Mouse (Mus musculus): ENCODE results near the gene Cfap65. TPM values are rescaled to one million over a fixed set of nuclear protein-coding genes. Genes with fewer than 3 reads are reported as not detected.

The Cfap65 gene
- polyA plus RNA-seq (2016; fragmentation: Nextera tagmentation; extraction: Ambion mirVana), result 0.85 and 1.9 TPM in 2 replicates

- H3K27ac ChIP-seq, result no peak within 1 kb of the TSS
These were observed at the start of gene Cfap65 for GRCm38 (mm10) chr1:74935402-74935801. TSS of gene Cfap65 (minus strand) at chr1:74935599.

GRCm38 (mm10) chr1:74977001-74977400 lies 41.6 kb upstream of the Cfap65 start:
- no peaks in the 10 kb centered on the region for H3K36me3 ChIP-seq
- H3K4me1 ChIP-seq, result peaks cover 9% of the 10 kb centered on the region
- H3K27ac ChIP-seq, result no peak overlapping the region
- 81% methylated on average over 8 of the region's 8 CpGs for WGBS
- H3K4me2 ChIP-seq (replicated peaks), result no peak overlapping the region
- H3K9me3 ChIP-seq (replicated peaks), result no peaks in the 10 kb centered on the region
- no peak overlapping the region for H3K9ac ChIP-seq
- no peak for ATAC-seq (ENCODE audit: low FRiP score)
- no peak overlapping the region for H3K4me3 ChIP-seq
- H3K27me3 ChIP-seq, result no peaks in the 10 kb centered on the region

More at GRCm38 (mm10) chr1:74935402-74935801, at the start of gene Cfap65:
- Histone ChIP-seq H3K4me2 (replicated peaks) (peak within 1 kb of the TSS; percentile 52), H3K4me3 (peak within 1 kb of the TSS; percentile 28), H3K4me1 (no peaks in the 10 kb centered on the region), H3K9ac (0 out of 2 replicates have a peak within 1 kb of the TSS, but pooled peaks have one; percentile 5), H3K36me3 (no peaks in the 10 kb centered on the region), H3K9me3 (replicated peaks) (no peaks in the 10 kb centered on the region), H3K27me3 (peaks cover 57% of the 10 kb centered on the region)
- ATAC-seq (ENCODE audit: low FRiP score), result peak; percentile 68; the same call in 1 of the 2 replicates
- WGBS, result 2% methylated on average over 18 of the region's 18 CpGs

- H3K27me3 ChIP-seq, result no peaks in the 10 kb centered on the region
- H3K36me3 ChIP-seq, result no peaks in the 10 kb centered on the region
- no peaks in the 10 kb centered on the region for H3K9me3 ChIP-seq (replicated peaks)
- no peak overlapping the region for H3K9ac ChIP-seq
- H3K4me1 ChIP-seq, result peaks cover 9% of the 10 kb centered on the region
- H3K4me3 ChIP-seq, result no peak overlapping the region
- no peak for ATAC-seq (ENCODE audit: low FRiP score)
- WGBS, result 100% methylated on average over 1 of the region's 1 CpGs
- no peak overlapping the region for H3K27ac ChIP-seq
- H3K4me2 ChIP-seq (replicated peaks), result no peak overlapping the region
These were observed 40.5 kb upstream of the Cfap65 start for GRCm38 (mm10) chr1:74975936-74976335.

- no peak for ATAC-seq (ENCODE audit: low FRiP score)
- H3K4me3 ChIP-seq, result no peak overlapping the region
- no peak overlapping the region for H3K9ac ChIP-seq
- H3K4me2 ChIP-seq (replicated peaks), result no peak overlapping the region
- H3K36me3 ChIP-seq, result no peaks in the 10 kb centered on the region
- H3K4me1 ChIP-seq, result peaks cover 6% of the 10 kb centered on the region
- H3K27ac ChIP-seq, result no peak overlapping the region
- H3K27me3 ChIP-seq, result no peaks in the 10 kb centered on the region
- no peaks in the 10 kb centered on the region for H3K9me3 ChIP-seq (replicated peaks)
- 82% methylated on average over 6 of the region's 6 CpGs for WGBS
These were observed 38.2 kb upstream of the Cfap65 start for GRCm38 (mm10) chr1:74973590-74973989.

- Histone ChIP-seq H3K9ac (no peak overlapping the region), H3K4me1 (no peaks in the 10 kb centered on the region), H3K9me3 (replicated peaks) (no peaks in the 10 kb centered on the region), H3K27ac (no peak overlapping the region), H3K4me2 (replicated peaks) (no peak overlapping the region), H3K36me3 (no peaks in the 10 kb centered on the region), H3K27me3 (no peaks in the 10 kb centered on the region), H3K4me3 (no peak overlapping the region)
- WGBS, result 68% methylated on average over 4 of the region's 4 CpGs
- ATAC-seq (ENCODE audit: low FRiP score), result no peak
These were observed 36.1 kb upstream of the Cfap65 start for GRCm38 (mm10) chr1:74971353-74972050.

GRCm38 (mm10) chr1:74967962-74968580 lies 32.7 kb upstream of the Cfap65 start:
- no peak overlapping the region for H3K27ac ChIP-seq
- H3K4me1 ChIP-seq, result peaks cover 6% of the 10 kb centered on the region; the same call in 1 of the 2 replicates
- H3K4me2 ChIP-seq (replicated peaks), result no peak overlapping the region
- 0 out of 2 replicates have a peak, but pooled peaks cover 5% of the 10 kb centered on the region for H3K27me3 ChIP-seq
- WGBS, result 78% methylated on average over 8 of the region's 8 CpGs
- ATAC-seq (ENCODE audit: low FRiP score), result no peak
- no peaks in the 10 kb centered on the region for H3K36me3 ChIP-seq
- H3K9me3 ChIP-seq (replicated peaks), result no peaks in the 10 kb centered on the region
- no peak overlapping the region for H3K4me3 ChIP-seq
- H3K9ac ChIP-seq, result no peak overlapping the region

GRCm38 (mm10) chr1:74964494-74965215 lies 29.3 kb upstream of the Cfap65 start:
- WGBS, result 15% methylated on average over 16 of the region's 16 CpGs
- peak overlapping the region; percentile 36; the same call in 1 of the 2 replicates for H3K9ac ChIP-seq
- no peaks in the 10 kb centered on the region for H3K36me3 ChIP-seq
- no peak for ATAC-seq (ENCODE audit: low FRiP score)
- H3K4me3 ChIP-seq, result 0 out of 2 replicates have a peak overlapping the region, but pooled peaks have one; percentile 6
- H3K27me3 ChIP-seq, result peaks cover 5% of the 10 kb centered on the region; the same call in 1 of the 2 replicates
- H3K9me3 ChIP-seq (replicated peaks), result no peaks in the 10 kb centered on the region
- H3K27ac ChIP-seq, result no peak overlapping the region
- H3K4me1 ChIP-seq, result peaks cover 6% of the 10 kb centered on the region; the same call in 1 of the 2 replicates
- peak overlapping the region; percentile 47 for H3K4me2 ChIP-seq (replicated peaks)

- Histone ChIP-seq H3K4me3 (no peak overlapping the region), H3K4me2 (replicated peaks) (no peak overlapping the region), H3K9ac (no peak overlapping the region), H3K36me3 (no peaks in the 10 kb centered on the region), H3K4me1 (peaks cover 6% of the 10 kb centered on the region; the same call in 1 of the 2 replicates), H3K9me3 (replicated peaks) (no peaks in the 10 kb centered on the region), H3K27ac (no peak overlapping the region), H3K27me3 (peaks cover 13% of the 10 kb centered on the region; the same call in 1 of the 2 replicates)
- 87% methylated on average over 5 of the region's 5 CpGs for WGBS
- no peak for ATAC-seq (ENCODE audit: low FRiP score)
These were observed 27.4 kb upstream of the Cfap65 start for GRCm38 (mm10) chr1:74962853-74963227.

GRCm38 (mm10) chr1:74962126-74962852 lies 26.9 kb upstream of the Cfap65 start:
- ATAC-seq (ENCODE audit: low FRiP score), result no peak
- no peak overlapping the region for H3K4me2 ChIP-seq (replicated peaks)
- H3K27ac ChIP-seq, result no peak overlapping the region
- H3K36me3 ChIP-seq, result no peaks in the 10 kb centered on the region
- WGBS, result 76% methylated on average over 5 of the region's 5 CpGs
- no peak overlapping the region for H3K4me3 ChIP-seq
- H3K9ac ChIP-seq, result no peak overlapping the region
- H3K4me1 ChIP-seq, result peaks cover 6% of the 10 kb centered on the region; the same call in 1 of the 2 replicates
- H3K27me3 ChIP-seq, result peaks cover 16% of the 10 kb centered on the region; the same call in 1 of the 2 replicates
- H3K9me3 ChIP-seq (replicated peaks), result no peaks in the 10 kb centered on the region

- Histone ChIP-seq H3K4me2 (replicated peaks) (no peak overlapping the region), H3K4me1 (peaks cover 6% of the 10 kb centered on the region; the same call in 1 of the 2 replicates), H3K27ac (no peak overlapping the region), H3K9ac (no peak overlapping the region), H3K4me3 (no peak overlapping the region), H3K27me3 (peaks cover 21% of the 10 kb centered on the region), H3K36me3 (no peaks in the 10 kb centered on the region), H3K9me3 (replicated peaks) (no peaks in the 10 kb centered on the region)
- ATAC-seq (ENCODE audit: low FRiP score), result no peak
- WGBS, result 93% methylated on average over 7 of the region's 7 CpGs
These were observed 26.3 kb upstream of the Cfap65 start for GRCm38 (mm10) chr1:74961722-74962121.

GRCm38 (mm10) chr1:74960059-74960458 lies 24.7 kb upstream of the Cfap65 start:
- WGBS, result 98% methylated on average over 7 of the region's 7 CpGs
- no peak overlapping the region for H3K9ac ChIP-seq
- H3K4me2 ChIP-seq (replicated peaks), result no peak overlapping the region
- H3K36me3 ChIP-seq, result no peaks in the 10 kb centered on the region
- peaks cover 6% of the 10 kb centered on the region; the same call in 1 of the 2 replicates for H3K4me1 ChIP-seq
- H3K27ac ChIP-seq, result no peak overlapping the region
- H3K27me3 ChIP-seq, result peaks cover 31% of the 10 kb centered on the region
- no peak for ATAC-seq (ENCODE audit: low FRiP score)
- H3K4me3 ChIP-seq, result no peak overlapping the region
- no peaks in the 10 kb centered on the region for H3K9me3 ChIP-seq (replicated peaks)

Measured in hindbrain, embryonic 12.5 days (tissue).